Mouse (Mus musculus): ENCODE results near the gene Ahdc1. TPM values are rescaled to one million over a fixed set of nuclear protein-coding genes. Genes with fewer than 3 reads are reported as not detected.

Gene Ahdc1
- polyA plus RNA-seq, 1 experiment from 2014 or later = 7.0 TPM

DNA sequence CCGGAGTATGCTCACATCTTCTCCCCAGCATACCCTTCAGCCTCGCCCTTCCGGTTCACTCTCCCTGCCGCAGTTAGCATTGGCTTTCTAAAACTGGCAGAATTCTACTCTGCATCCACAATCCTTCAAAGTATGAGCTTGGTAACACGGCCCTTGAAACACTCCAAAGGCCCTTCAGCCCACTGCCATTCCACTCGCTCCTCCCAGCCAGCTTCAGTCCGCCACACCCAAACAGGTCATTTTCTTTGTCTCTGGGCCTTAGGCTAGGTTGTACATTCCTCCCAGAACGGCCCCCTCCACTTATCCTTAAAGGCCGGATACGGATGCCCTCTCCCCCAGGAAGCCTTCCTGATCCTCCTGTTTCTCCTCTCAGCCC lies 93.1 kb downstream of the Ahdc1 start:
- Histone ChIP-seq H3K27ac (ENCODE audit: low read depth, low read length) (peak overlapping the region; percentile 50), H3K9ac (ENCODE audit: low read depth, low read length) (no peak overlapping the region)

DNA sequence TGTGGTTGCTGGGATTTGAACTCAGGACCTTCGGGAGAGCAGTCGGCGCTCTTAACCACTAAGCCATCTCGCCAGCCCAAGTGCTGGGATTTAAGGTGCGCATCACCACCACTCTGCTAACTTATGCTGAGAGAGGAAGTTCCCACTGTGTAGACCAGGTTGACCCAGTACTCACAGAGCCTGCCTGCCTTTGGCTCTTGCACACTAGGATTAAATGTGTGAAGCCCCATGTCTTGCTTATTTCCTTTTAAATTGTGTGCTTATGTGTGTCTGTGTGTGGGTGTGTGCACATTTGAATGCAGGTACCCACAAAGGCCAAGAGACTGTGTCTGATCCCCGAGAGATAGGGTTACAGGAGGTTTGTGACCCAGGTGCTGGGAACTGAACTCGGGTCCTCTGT lies 95.6 kb downstream of the Ahdc1 start:
- Histone ChIP-seq H3K4me1 (ENCODE audit: control insufficient read depth, insufficient read depth, low read length) (peaks cover 24% of the 10 kb centered on the region), H3K9me3 (replicated peaks; ENCODE audit: control insufficient read depth, low read length) (no peaks in the 10 kb centered on the region), H3K27me3 (ENCODE audit: control insufficient read depth, insufficient read depth, low read length) (no peaks in the 10 kb centered on the region), H3K36me3 (ENCODE audit: control insufficient read depth, insufficient read depth, low read length) (no peaks in the 10 kb centered on the region), H3K4me2 (no peak overlapping the region), H3K27ac (ENCODE audit: low read depth, low read length) (no peak overlapping the region), H3K9ac (ENCODE audit: low read depth, low read length) (no peak overlapping the region), H3K4me3 (ENCODE audit: low read depth, low read length) (no peak overlapping the region)
- 92% methylated on average over 7 of the region's 7 CpGs for WGBS (ENCODE audit: insufficient replicate concordance)
- no peak for ATAC-seq (replicated peaks; ENCODE audit: insufficient number of reproducible peaks, low FRiP score, low TSS enrichment)

More for the DNA sequence above, 93.1 kb downstream of the Ahdc1 start:
- Histone ChIP-seq H3K4me2 (peak overlapping the region; percentile 40), H3K36me3 (ENCODE audit: control insufficient read depth, insufficient read depth, low read length) (no peaks in the 10 kb centered on the region), H3K4me3 (ENCODE audit: low read depth, low read length) (0 out of 2 replicates have a peak overlapping the region, but pooled peaks have one; percentile 5), H3K27me3 (ENCODE audit: control insufficient read depth, insufficient read depth, low read length) (no peaks in the 10 kb centered on the region), H3K4me1 (ENCODE audit: control insufficient read depth, insufficient read depth, low read length) (peaks cover 24% of the 10 kb centered on the region), H3K9me3 (replicated peaks; ENCODE audit: control insufficient read depth, low read length) (no peaks in the 10 kb centered on the region)
- WGBS (ENCODE audit: insufficient replicate concordance) = 28% methylated on average over 9 of the region's 10 CpGs
- ATAC-seq (replicated peaks; ENCODE audit: insufficient number of reproducible peaks, low FRiP score, low TSS enrichment) = no peak

DNA sequence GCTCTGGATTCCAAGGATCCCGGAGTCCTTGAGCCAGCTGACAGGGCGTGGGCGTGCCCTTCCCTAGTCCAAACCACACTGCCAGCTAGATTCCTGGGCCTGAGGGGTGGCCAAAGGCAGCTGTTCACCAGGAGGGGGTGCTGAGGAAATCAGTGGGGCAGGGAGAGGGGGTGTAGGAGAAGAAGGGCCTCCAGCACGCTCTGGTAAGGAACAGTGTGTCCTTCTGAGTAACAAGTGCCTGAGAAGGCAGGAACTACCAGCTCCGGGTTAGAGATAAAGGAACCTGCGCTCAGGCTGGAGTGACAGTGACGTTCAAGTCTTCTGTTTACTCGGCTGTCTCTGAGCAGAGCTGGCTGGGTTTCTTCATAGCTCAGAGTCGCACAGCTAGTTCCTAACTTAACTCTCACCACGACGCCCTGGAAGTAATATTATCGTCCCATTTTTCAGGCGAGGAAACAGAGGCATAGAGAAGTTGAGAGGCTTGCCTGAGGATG lies 96.8 kb downstream of the Ahdc1 start:
- peak overlapping the region; percentile 11 for H3K4me2 ChIP-seq
- 27% methylated on average over 13 of the region's 13 CpGs for WGBS (ENCODE audit: insufficient replicate concordance)
- no peaks in the 10 kb centered on the region for H3K36me3 ChIP-seq (ENCODE audit: control insufficient read depth, insufficient read depth, low read length)
- H3K27ac ChIP-seq (ENCODE audit: low read depth, low read length) = peak overlapping the region; percentile 29
- H3K9me3 ChIP-seq (replicated peaks; ENCODE audit: control insufficient read depth, low read length) = no peaks in the 10 kb centered on the region
- no peak overlapping the region for H3K4me3 ChIP-seq (ENCODE audit: low read depth, low read length)
- peaks cover 21% of the 10 kb centered on the region for H3K4me1 ChIP-seq (ENCODE audit: control insufficient read depth, insufficient read depth, low read length)
- ATAC-seq (replicated peaks; ENCODE audit: insufficient number of reproducible peaks, low FRiP score, low TSS enrichment) = no peak
- H3K27me3 ChIP-seq (ENCODE audit: control insufficient read depth, insufficient read depth, low read length) = no peaks in the 10 kb centered on the region
- H3K9ac ChIP-seq (ENCODE audit: low read depth, low read length) = no peak overlapping the region

GRCm38 (mm10) chr4:133108481-133109334 lies 97.6 kb downstream of the Ahdc1 start:
- Histone ChIP-seq H3K27me3 (ENCODE audit: control insufficient read depth, insufficient read depth, low read length) (no peaks in the 10 kb centered on the region), H3K27ac (ENCODE audit: low read depth, low read length) (peak overlapping the region; percentile 29; the same call in 1 of the 2 replicates), H3K4me1 (ENCODE audit: control insufficient read depth, insufficient read depth, low read length) (peaks cover 14% of the 10 kb centered on the region), H3K4me3 (ENCODE audit: low read depth, low read length) (no peak overlapping the region), H3K36me3 (ENCODE audit: control insufficient read depth, insufficient read depth, low read length) (no peaks in the 10 kb centered on the region), H3K9me3 (replicated peaks; ENCODE audit: control insufficient read depth, low read length) (no peaks in the 10 kb centered on the region), H3K4me2 (no peak overlapping the region), H3K9ac (ENCODE audit: low read depth, low read length) (no peak overlapping the region)
- WGBS (ENCODE audit: insufficient replicate concordance) = 63% methylated on average over 13 of the region's 13 CpGs
- ATAC-seq (replicated peaks; ENCODE audit: insufficient number of reproducible peaks, low FRiP score, low TSS enrichment) = no peak

- Histone ChIP-seq H3K36me3 (ENCODE audit: control insufficient read depth, insufficient read depth, low read length) (no peaks in the 10 kb centered on the region), H3K4me1 (ENCODE audit: control insufficient read depth, insufficient read depth, low read length) (peaks cover 7% of the 10 kb centered on the region), H3K27me3 (ENCODE audit: control insufficient read depth, insufficient read depth, low read length) (no peaks in the 10 kb centered on the region), H3K4me3 (ENCODE audit: low read depth, low read length) (no peak overlapping the region), H3K9ac (ENCODE audit: low read depth, low read length) (no peak overlapping the region), H3K9me3 (replicated peaks; ENCODE audit: control insufficient read depth, low read length) (no peaks in the 10 kb centered on the region), H3K4me2 (no peak overlapping the region), H3K27ac (ENCODE audit: low read depth, low read length) (no peak overlapping the region)
- 75% methylated on average over 5 of the region's 5 CpGs for WGBS (ENCODE audit: insufficient replicate concordance)
- no peak for ATAC-seq (replicated peaks; ENCODE audit: insufficient number of reproducible peaks, low FRiP score, low TSS enrichment)
These were observed 98.3 kb downstream of the Ahdc1 start for GRCm38 (mm10) chr4:133109335-133109801.

GRCm38 (mm10) chr4:133112175-133112838 lies 101.2 kb downstream of the Ahdc1 start:
- Histone ChIP-seq H3K4me2 (no peak overlapping the region), H3K4me1 (ENCODE audit: control insufficient read depth, insufficient read depth, low read length) (peaks cover 16% of the 10 kb centered on the region), H3K27ac (ENCODE audit: low read depth, low read length) (no peak overlapping the region), H3K36me3 (ENCODE audit: control insufficient read depth, insufficient read depth, low read length) (no peaks in the 10 kb centered on the region), H3K9ac (ENCODE audit: low read depth, low read length) (no peak overlapping the region), H3K27me3 (ENCODE audit: control insufficient read depth, insufficient read depth, low read length) (no peaks in the 10 kb centered on the region), H3K9me3 (replicated peaks; ENCODE audit: control insufficient read depth, low read length) (no peaks in the 10 kb centered on the region), H3K4me3 (ENCODE audit: low read depth, low read length) (no peak overlapping the region)
- 50% methylated on average over 13 of the region's 13 CpGs for WGBS (ENCODE audit: insufficient replicate concordance)
- no peak for ATAC-seq (replicated peaks; ENCODE audit: insufficient number of reproducible peaks, low FRiP score, low TSS enrichment)

DNA sequence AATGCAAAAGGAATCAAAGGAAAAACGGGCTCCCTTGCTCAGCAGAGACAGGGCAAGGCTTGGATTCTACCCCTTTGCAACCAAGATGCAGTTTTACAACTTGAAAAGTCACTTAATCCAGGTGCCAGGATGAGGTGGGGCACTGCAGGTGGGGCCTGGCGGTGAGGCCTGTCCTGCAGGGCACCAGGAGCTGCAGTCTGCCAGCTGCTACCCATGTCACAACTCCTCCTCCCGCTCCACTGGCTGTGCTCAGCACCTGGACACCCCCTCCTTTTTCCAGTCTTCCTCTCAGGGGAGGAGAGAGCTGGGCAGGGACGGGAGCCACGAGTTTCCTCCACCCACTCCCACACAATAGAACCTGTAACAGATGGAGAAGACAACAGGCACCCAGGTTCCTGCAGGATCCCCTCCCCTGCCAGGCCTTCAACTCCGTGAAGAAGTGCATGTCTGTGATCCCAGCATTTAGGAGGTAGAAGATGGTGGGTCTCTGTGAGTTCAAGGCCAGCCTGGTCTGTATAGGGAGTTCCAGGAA lies 102.4 kb downstream of the Ahdc1 start:
- Histone ChIP-seq H3K36me3 (ENCODE audit: control insufficient read depth, insufficient read depth, low read length) (no peaks in the 10 kb centered on the region), H3K4me1 (ENCODE audit: control insufficient read depth, insufficient read depth, low read length) (peaks cover 21% of the 10 kb centered on the region), H3K27ac (ENCODE audit: low read depth, low read length) (no peak overlapping the region), H3K9me3 (replicated peaks; ENCODE audit: control insufficient read depth, low read length) (no peaks in the 10 kb centered on the region), H3K9ac (ENCODE audit: low read depth, low read length) (no peak overlapping the region), H3K27me3 (ENCODE audit: control insufficient read depth, insufficient read depth, low read length) (no peaks in the 10 kb centered on the region), H3K4me2 (no peak overlapping the region), H3K4me3 (ENCODE audit: low read depth, low read length) (no peak overlapping the region)
- no peak for ATAC-seq (replicated peaks; ENCODE audit: insufficient number of reproducible peaks, low FRiP score, low TSS enrichment)
- 60% methylated on average over 6 of the region's 6 CpGs for WGBS (ENCODE audit: insufficient replicate concordance)

- no peak overlapping the region for H3K4me2 ChIP-seq
- no peak overlapping the region for H3K9ac ChIP-seq (ENCODE audit: low read depth, low read length)
- 87% methylated on average over 3 of the region's 3 CpGs for WGBS (ENCODE audit: insufficient replicate concordance)
These were observed 103.7 kb downstream of the Ahdc1 start for GRCm38 (mm10) chr4:133114762-133115161.

More at GRCm38 (mm10) chr4:133114762-133115161, 103.7 kb downstream of the Ahdc1 start:
- Histone ChIP-seq H3K27me3 (ENCODE audit: control insufficient read depth, insufficient read depth, low read length) (no peaks in the 10 kb centered on the region), H3K4me3 (ENCODE audit: low read depth, low read length) (no peak overlapping the region), H3K36me3 (ENCODE audit: control insufficient read depth, insufficient read depth, low read length) (no peaks in the 10 kb centered on the region), H3K9me3 (replicated peaks; ENCODE audit: control insufficient read depth, low read length) (no peaks in the 10 kb centered on the region), H3K27ac (ENCODE audit: low read depth, low read length) (no peak overlapping the region), H3K4me1 (ENCODE audit: control insufficient read depth, insufficient read depth, low read length) (peaks cover 18% of the 10 kb centered on the region)
- ATAC-seq (replicated peaks; ENCODE audit: insufficient number of reproducible peaks, low FRiP score, low TSS enrichment) = no peak

Measured in heart, embryonic 11.5 days (tissue).